Mouse (Mus musculus): ENCODE results near the gene Dcaf10.

- TF ChIP-seq CTCF (IDR thresholded peaks at IDR 0.05; ENCODE audit: low read depth) (no peak), EP300 (IDR thresholded peaks at IDR 0.05; ENCODE audit: low read depth) (no peak)
These were observed 71.9 kb downstream of the Dcaf10 start for GRCm38 (mm10) chr4:45413674-45414338.

All from liver, embryonic 14.5 days (tissue).